Mouse (Mus musculus) T-helper 2 cell (primary cell): ENCODE data around the gene Agpat3.

Source experiments
- in situ Hi-C: fragments of 300-600 bp; cut with MboI, MseI; formaldehyde crosslinking; loops from one replicate; pipeline ENCODE4 v1.15.1; 2025; ENCODE audit warnings: high pct_unique_total_duplicates

Agpat3 gene

GRCm38 (mm10) chr10:78324556-78325164, 27.6 kb downstream of the Agpat3 start:
- in situ Hi-C loops = no loop called here

- in situ Hi-C loops = no loop called here
These were observed 28.9 kb downstream of the Agpat3 start for GRCm38 (mm10) chr10:78323214-78323880.

GRCm38 (mm10) chr10:78322806-78323205, 29.5 kb downstream of the Agpat3 start:
- in situ Hi-C loops = no loop called here

- in situ Hi-C loops = no loop called here
These were observed 31.0 kb downstream of the Agpat3 start for GRCm38 (mm10) chr10:78321133-78321757.

- in situ Hi-C loops = no loop called here
These were observed 31.8 kb downstream of the Agpat3 start for GRCm38 (mm10) chr10:78320526-78320925.

GRCm38 (mm10) chr10:78319940-78320339, 32.3 kb downstream of the Agpat3 start:
- in situ Hi-C loops = no loop called here

- in situ Hi-C loops = no loop called here
These were observed 34.9 kb downstream of the Agpat3 start for GRCm38 (mm10) chr10:78317270-78317923.

- in situ Hi-C loops = no loop called here
These were observed 35.8 kb downstream of the Agpat3 start for GRCm38 (mm10) chr10:78316228-78317087.

- in situ Hi-C loops = no loop called here
These were observed 37.1 kb downstream of the Agpat3 start for GRCm38 (mm10) chr10:78315145-78315544.

GRCm38 (mm10) chr10:78311886-78312635, 40.2 kb downstream of the Agpat3 start:
- in situ Hi-C loops = no loop called here

GRCm38 (mm10) chr10:78310747-78311267, 41.5 kb downstream of the Agpat3 start:
- in situ Hi-C loops = no loop called here

GRCm38 (mm10) chr10:78308617-78309016, 43.7 kb downstream of the Agpat3 start:
- in situ Hi-C loops = no loop called here

GRCm38 (mm10) chr10:78307391-78307790, 44.9 kb downstream of the Agpat3 start:
- in situ Hi-C loops = no loop called here

GRCm38 (mm10) chr10:78306027-78306426, 46.3 kb downstream of the Agpat3 start:
- in situ Hi-C loops = no loop called here

- in situ Hi-C loops = no loop called here
These were observed 47.3 kb downstream of the Agpat3 start for GRCm38 (mm10) chr10:78304996-78305395.

GRCm38 (mm10) chr10:78303675-78304074, 48.6 kb downstream of the Agpat3 start:
- in situ Hi-C loops = no loop called here

- in situ Hi-C loops = no loop called here
These were observed 52.2 kb downstream of the Agpat3 start for GRCm38 (mm10) chr10:78300061-78300460.

GRCm38 (mm10) chr10:78298651-78299644, 53.3 kb downstream of the Agpat3 start:
- in situ Hi-C loops = no loop called here
